Mouse (Mus musculus) forebrain, postnatal 0 days (tissue): ENCODE measurements around the gene Gpr88. TPM values are rescaled to one million over a fixed set of nuclear protein-coding genes. Genes with fewer than 3 reads are reported as not detected.

Experiments
- ATAC-seq: fragments of 200-750 bp; cut with Nextera tagmentation; 2 replicates; pipeline ENCODE4 v1.8.0; 2017; ENCODE audit warnings: mild to moderate bottlenecking, moderate library complexity
- DNase-seq: peaks from one replicate; pipeline ENCODE4 v3.0.0-alpha.2; 2015
- H3K27ac ChIP-seq: fragments of 300-500 bp; sonication (generic); 2 replicates; pipeline ENCODE4 v1.5.1; 2014; ENCODE audit warnings: low read depth, mild to moderate bottlenecking, antibody characterized with exemption, low read length, moderate library complexity, mixed read lengths
- H3K27me3 ChIP-seq: fragments of 300-500 bp; sonication (generic); 2 replicates; pipeline ENCODE4 v1.6.1; 2014; ENCODE audit warnings: mild to moderate bottlenecking, low read length, mixed read lengths; ENCODE audit not compliant: insufficient read depth
- H3K36me3 ChIP-seq: fragments of 300-500 bp; sonication (generic); 2 replicates; pipeline ENCODE4 v1.6.1; 2014; ENCODE audit warnings: mild to moderate bottlenecking, moderate library complexity; ENCODE audit not compliant: insufficient read depth
- H3K4me1 ChIP-seq: fragments of 300-500 bp; sonication (generic); 2 replicates; pipeline ENCODE4 v1.6.1; 2014; ENCODE audit warnings: antibody characterized with exemption; ENCODE audit not compliant: insufficient read depth
- H3K4me2 ChIP-seq: fragments of 300-500 bp; sonication (generic); 2 replicates; pipeline ENCODE4 v1.6.1; 2014; ENCODE audit warnings: low read depth, mild to moderate bottlenecking, moderate library complexity
- H3K4me3 ChIP-seq: fragments of 300-500 bp; sonication (generic); 2 replicates; pipeline ENCODE4 v1.5.1; 2014; ENCODE audit warnings: low read depth, low read length, mixed read lengths
- H3K9ac ChIP-seq: fragments of 300-500 bp; sonication (generic); 2 replicates; pipeline ENCODE4 v1.6.1; 2014; ENCODE audit warnings: mild to moderate bottlenecking
- H3K9me3 ChIP-seq: fragments of 300-500 bp; sonication (generic); 2 replicates; pipeline ENCODE4 v1.6.1; 2016; ENCODE audit warnings: low read length
- CTCF ChIP-seq: sonication (generic); IDR thresholded peaks from 2 replicates; pipeline ENCODE4 v1.5.1; 2016; ENCODE audit warnings: antibody characterized with exemption, control low read depth, low read depth
- WGBS: fragments of 180-500 bp; shearing (Covaris S2); extraction: QIAGEN DNeasy Blood & Tissue Kit; methylation state at CpG from one replicate; pipeline ENCODE4 v1.1.7; 2014; 5-methylcytosine and 5-hydroxymethylcytosine counted together
- polyA plus RNA-seq: library from polyadenylated mRNA; unstranded; fragments of >200 nt; fragmentation: Nextera tagmentation; extraction: Ambion mirVana; gene quantifications from 2 replicates; pipeline ENCODE4 v1.2.1, GENCODE M21; 2015
- total RNA-seq: library from RNA; depleted of rRNA; stranded (reverse); fragments of >200 nt; gene quantifications from 2 replicates; pipeline ENCODE4 v1.2.3, GENCODE M21; 2014

Gene Gpr88
- total and polyA plus RNA-seq, 2 experiments from 2014 or later: 20.5 to 33.6 TPM

DNA sequence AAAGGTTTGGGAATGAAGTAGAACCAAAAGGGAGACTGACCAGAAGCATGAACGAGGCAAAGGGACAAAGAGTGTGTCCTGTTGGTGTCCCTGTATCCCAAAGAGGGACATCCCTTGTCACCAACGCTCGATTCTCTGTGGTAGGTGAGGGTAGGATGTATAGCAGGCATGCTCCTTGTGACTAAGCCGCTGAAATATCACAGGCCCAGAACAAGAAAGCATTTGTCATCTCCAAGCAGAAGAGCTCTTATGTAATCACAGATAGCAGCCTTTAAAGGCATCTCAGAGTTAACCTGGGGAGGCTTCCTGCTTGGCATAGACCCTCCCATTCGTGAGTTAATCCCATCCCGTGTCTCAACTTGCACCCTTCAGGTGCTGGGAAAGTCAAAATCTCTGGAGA, 8.8 kb downstream of the Gpr88 start:
- Histone ChIP-seq H3K27ac (no peak overlapping the region), H3K4me1 (no peaks in the 10 kb centered on the region), H3K27me3 (no peaks in the 10 kb centered on the region), H3K9ac (no peak overlapping the region), H3K4me3 (no peak overlapping the region), H3K36me3 (no peaks in the 10 kb centered on the region), H3K4me2 (no peak overlapping the region), H3K9me3 (no peaks in the 10 kb centered on the region)
- ATAC-seq: peak; percentile 32; the same call in 1 of the 2 replicates
- DNase-seq: no peak
- 71% methylated on average over 6 of the region's 6 CpGs for WGBS
- TF ChIP-seq CTCF: no peak

DNA sequence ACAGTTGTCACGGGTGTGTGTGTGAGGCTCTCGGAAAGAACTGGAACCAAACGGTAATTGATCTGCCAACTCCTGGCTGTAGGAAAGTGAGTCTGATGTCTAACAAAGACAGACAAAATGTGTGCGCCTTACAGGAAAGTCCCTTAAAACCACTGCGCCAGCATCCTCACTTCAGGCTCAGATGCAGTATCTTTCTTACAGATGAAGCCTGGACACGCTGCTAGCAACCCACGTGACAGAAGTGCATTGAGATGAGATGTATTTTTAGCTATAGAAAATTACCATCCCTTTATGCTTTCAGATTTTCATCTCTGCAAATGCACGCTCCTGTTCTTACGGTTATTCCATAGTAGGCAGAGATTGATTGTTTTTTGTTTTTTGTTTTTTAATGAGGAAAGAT, 10.6 kb downstream of the Gpr88 start:
- peak; percentile 65 for ATAC-seq
- Histone ChIP-seq H3K9me3 (no peaks in the 10 kb centered on the region), H3K27ac (no peak overlapping the region), H3K4me3 (no peak overlapping the region), H3K36me3 (no peaks in the 10 kb centered on the region), H3K9ac (no peak overlapping the region), H3K4me2 (no peak overlapping the region), H3K4me1 (no peaks in the 10 kb centered on the region), H3K27me3 (no peaks in the 10 kb centered on the region)
- 50% methylated on average over 9 of the region's 9 CpGs for WGBS
- peak; percentile 40 for DNase-seq
- TF ChIP-seq CTCF: no peak

DNA sequence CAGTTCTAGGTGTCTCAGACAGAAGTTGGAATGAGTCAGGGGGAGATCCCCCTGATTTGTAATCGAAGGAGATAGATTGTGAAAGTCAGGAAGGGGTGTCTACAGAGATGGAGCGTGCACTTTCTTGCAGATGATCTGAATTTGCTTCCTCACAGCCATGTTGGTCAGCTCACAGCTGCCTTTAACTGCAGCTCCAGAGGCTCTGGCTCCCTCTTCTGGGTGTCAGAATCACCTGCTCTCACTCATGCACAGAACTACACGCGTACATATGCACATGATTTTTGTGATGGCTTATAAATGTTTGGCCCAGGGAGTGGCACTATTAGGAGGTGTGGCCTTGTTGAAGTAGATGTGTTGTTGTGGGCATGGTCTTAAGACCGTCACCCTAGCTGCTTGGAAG, 15.8 kb downstream of the Gpr88 start:
- H3K4me3 ChIP-seq: no peak overlapping the region
- H3K4me1 ChIP-seq: no peaks in the 10 kb centered on the region
- no peak for DNase-seq
- H3K9ac ChIP-seq: no peak overlapping the region
- 0 out of 2 replicates have a peak, but pooled peaks have one; percentile 19 for TF ChIP-seq CTCF
- H3K9me3 ChIP-seq: no peaks in the 10 kb centered on the region
- no peaks in the 10 kb centered on the region for H3K36me3 ChIP-seq
- no peaks in the 10 kb centered on the region for H3K27me3 ChIP-seq
- 92% methylated on average over 5 of the region's 5 CpGs for WGBS
- H3K4me2 ChIP-seq: no peak overlapping the region
- ATAC-seq: no peak
- no peak overlapping the region for H3K27ac ChIP-seq

DNA sequence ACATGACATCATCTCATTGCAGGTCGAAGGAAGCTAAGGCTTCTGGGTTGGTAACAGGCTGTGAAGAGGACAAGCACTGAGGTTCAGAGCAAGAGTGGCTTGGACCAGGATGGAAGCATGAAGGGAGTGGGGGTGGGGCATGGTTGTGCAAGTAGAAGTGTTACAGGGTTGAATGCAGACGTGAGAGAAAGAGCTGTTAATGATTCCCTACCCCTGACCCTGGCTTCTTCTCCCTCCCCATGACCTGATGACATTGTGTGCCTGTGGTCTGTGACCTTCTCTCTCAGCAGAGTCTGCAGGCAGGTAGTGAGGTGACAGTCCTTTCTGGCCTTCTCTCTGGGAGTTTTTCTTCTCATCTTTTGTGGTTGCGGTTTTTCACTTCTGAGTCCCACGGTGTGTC, 16.4 kb downstream of the Gpr88 start:
- H3K9ac ChIP-seq: no peak overlapping the region
- no peak for ATAC-seq
- DNase-seq: no peak
- no peak overlapping the region for H3K4me2 ChIP-seq
- WGBS: 83% methylated on average over 4 of the region's 4 CpGs
- no peak for TF ChIP-seq CTCF
- H3K36me3 ChIP-seq: no peaks in the 10 kb centered on the region
- no peak overlapping the region for H3K4me3 ChIP-seq
- H3K9me3 ChIP-seq: no peaks in the 10 kb centered on the region
- H3K4me1 ChIP-seq: no peaks in the 10 kb centered on the region
- no peaks in the 10 kb centered on the region for H3K27me3 ChIP-seq
- H3K27ac ChIP-seq: no peak overlapping the region

DNA sequence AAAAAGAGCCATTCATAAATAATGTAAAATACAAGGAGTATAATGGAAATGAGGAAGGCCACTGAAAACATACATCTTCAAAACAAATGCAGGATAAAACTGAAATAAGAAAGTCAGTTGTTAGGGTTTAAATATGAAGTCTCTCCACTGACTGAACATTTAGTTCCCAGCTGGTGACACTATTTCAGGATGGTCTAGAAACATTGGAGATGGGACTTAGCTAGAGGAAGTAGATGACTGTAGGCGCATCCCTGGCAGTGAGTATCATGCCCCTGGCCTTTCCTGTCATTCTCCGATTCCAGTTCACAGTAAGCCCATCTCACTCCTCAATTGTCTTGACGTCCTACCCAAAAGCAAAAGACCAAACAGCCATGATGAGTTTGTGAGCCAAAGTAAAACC, 19.8 kb downstream of the Gpr88 start:
- 83% methylated on average over 3 of the region's 3 CpGs for WGBS

DNA sequence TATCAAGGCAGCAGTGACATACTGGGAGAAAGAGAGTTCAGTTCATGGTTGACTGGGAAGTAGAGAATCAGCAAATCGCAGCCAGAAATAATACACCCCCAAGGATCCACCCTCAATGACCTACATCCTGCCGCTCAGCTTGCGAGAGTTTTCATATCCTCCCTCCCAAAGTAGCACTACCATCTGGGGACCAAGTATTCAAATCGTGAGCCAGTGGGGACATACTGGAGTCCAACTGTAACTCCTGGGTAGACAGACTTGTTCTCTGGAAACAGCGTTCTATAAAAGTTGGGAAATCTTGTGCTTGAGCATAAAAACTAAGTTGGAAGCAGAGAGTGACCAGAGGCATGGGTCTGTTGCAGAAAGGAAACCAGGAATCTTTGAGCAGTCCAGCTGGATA, 20.5 kb downstream of the Gpr88 start:
- DNase-seq: no peak
- no peak for ATAC-seq
- no peak for TF ChIP-seq CTCF
- no peak overlapping the region for H3K4me3 ChIP-seq
- H3K9ac ChIP-seq: no peak overlapping the region
- no peak overlapping the region for H3K4me2 ChIP-seq
- no peaks in the 10 kb centered on the region for H3K9me3 ChIP-seq
- H3K36me3 ChIP-seq: no peaks in the 10 kb centered on the region
- WGBS: 85% methylated on average over 5 of the region's 5 CpGs
- no peaks in the 10 kb centered on the region for H3K4me1 ChIP-seq
- no peak overlapping the region for H3K27ac ChIP-seq
- H3K27me3 ChIP-seq: no peaks in the 10 kb centered on the region; the same call in 1 of the 2 replicates

More for the DNA sequence above, 19.8 kb downstream of the Gpr88 start:
- ATAC-seq (no peak), DNase-seq (no peak)
- H3K9me3 ChIP-seq: no peaks in the 10 kb centered on the region
- H3K9ac ChIP-seq: no peak overlapping the region
- no peak overlapping the region for H3K4me2 ChIP-seq
- no peaks in the 10 kb centered on the region; the same call in 1 of the 2 replicates for H3K27me3 ChIP-seq
- no peak for TF ChIP-seq CTCF
- H3K4me1 ChIP-seq: no peaks in the 10 kb centered on the region
- H3K4me3 ChIP-seq: no peak overlapping the region
- H3K36me3 ChIP-seq: no peaks in the 10 kb centered on the region
- no peak overlapping the region for H3K27ac ChIP-seq

DNA sequence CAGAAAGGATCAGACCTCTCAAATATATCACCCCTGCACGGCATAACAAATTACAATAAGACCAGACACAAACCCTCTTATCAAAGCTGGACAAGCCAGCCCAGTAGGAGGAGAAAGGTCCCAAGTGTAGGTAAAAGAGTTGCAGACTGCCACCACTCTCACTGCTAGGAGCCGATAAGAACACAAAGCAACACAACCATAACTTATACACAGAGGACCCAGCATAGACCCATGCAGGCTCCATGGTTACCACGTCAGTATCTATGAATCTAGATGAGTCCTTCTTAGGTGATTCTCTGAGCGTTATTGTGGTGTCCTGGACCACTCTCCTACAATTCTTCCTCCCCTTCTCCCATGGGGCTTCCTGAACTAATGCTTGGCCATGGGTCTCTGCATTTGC, 24.0 kb downstream of the Gpr88 start:
- H3K36me3 ChIP-seq: no peaks in the 10 kb centered on the region
- H3K9me3 ChIP-seq: no peaks in the 10 kb centered on the region
- H3K4me3 ChIP-seq: no peak overlapping the region
- no peaks in the 10 kb centered on the region; the same call in 1 of the 2 replicates for H3K27me3 ChIP-seq
- 79% methylated on average over 4 of the region's 4 CpGs for WGBS
- no peaks in the 10 kb centered on the region for H3K4me1 ChIP-seq
- DNase-seq: no peak
- TF ChIP-seq CTCF: no peak
- H3K27ac ChIP-seq: no peak overlapping the region
- no peak overlapping the region for H3K4me2 ChIP-seq
- H3K9ac ChIP-seq: no peak overlapping the region
- ATAC-seq: no peak
